Comparison of ENCODE assay signal across 8 mouse cellular contexts in the genomic region with DNA sequence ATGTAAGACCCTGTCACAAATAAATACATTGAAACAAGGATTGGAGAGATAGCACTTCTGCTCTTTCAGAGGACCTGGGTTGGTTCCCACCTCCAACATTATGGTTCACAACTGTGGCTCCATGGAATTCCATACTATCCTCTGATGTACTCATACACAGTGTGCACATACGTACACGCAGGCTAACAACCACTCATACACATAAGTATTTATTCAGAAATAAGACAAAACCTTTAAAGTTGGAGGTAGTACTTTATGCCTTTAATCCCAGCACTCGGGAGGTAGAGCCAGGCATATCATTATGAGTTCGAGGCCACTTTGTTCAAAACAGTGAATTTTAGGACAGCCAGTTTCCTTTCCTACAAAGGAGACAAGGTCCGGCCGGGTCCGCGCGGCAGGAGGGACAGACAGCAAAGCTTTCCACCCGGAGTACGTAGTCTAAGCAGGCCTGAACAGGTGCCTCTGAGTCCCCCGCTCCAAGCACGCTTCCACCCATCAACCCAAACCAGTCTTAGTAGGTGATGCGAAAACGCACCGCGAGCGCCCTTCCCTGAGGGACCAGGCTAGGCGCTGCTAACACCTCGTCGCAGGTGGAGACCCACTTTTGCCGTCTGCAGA. TPM values are rescaled to one million over a fixed set of nuclear protein-coding genes. Genes with fewer than 3 reads are reported as not detected.
DNase-seq lines count a peak whose midpoint lies in the region; ATAC-seq and TF ChIP-seq lines count a peak whose summit lies in the region.

No protein-coding gene starts in this region.

- no peak for TF ChIP-seq EP300 in heart, postnatal 0 days (IDR thresholded peaks at IDR 0.05; ENCODE audit: low read depth)

- no peaks in the 10 kb centered on the region for H3K36me3 ChIP-seq in heart, embryonic 15.5 days
- no peaks in the 10 kb centered on the region for H3K36me3 ChIP-seq in heart, postnatal 0 days (replicated peaks; ENCODE audit: control insufficient read depth, insufficient read depth, low read length)
- H3K36me3 ChIP-seq in midbrain, embryonic 12.5 days = no peaks in the 10 kb centered on the region

- peak overlapping the region; percentile 97 for H3K4me2 ChIP-seq in heart, embryonic 15.5 days
- H3K4me2 ChIP-seq in heart, postnatal 0 days (ENCODE audit: low read depth, low read length) = peak overlapping the region; percentile 95
- peak overlapping the region; percentile 83 for H3K4me2 ChIP-seq in midbrain, embryonic 12.5 days (replicated peaks)

- no peak overlapping the region for H3K9ac ChIP-seq in heart, embryonic 15.5 days
- H3K9ac ChIP-seq in heart, postnatal 0 days (replicated peaks; ENCODE audit: low read depth, low read length) = no peak overlapping the region
- H3K9ac ChIP-seq in midbrain, embryonic 12.5 days (replicated peaks) = no peak overlapping the region; the same call in 1 of the 2 replicates

- no peak overlapping the region for H3K27ac ChIP-seq in heart, embryonic 15.5 days
- no peak overlapping the region for H3K27ac ChIP-seq in bone marrow macrophage, adult 2 months (ENCODE audit: insufficient read depth, low read depth, low read length)
- no peak overlapping the region for H3K27ac ChIP-seq in heart, postnatal 0 days (ENCODE audit: low read depth)
- no peak overlapping the region for H3K27ac ChIP-seq in midbrain, embryonic 12.5 days (replicated peaks)

- intact Hi-C loops in heart, postnatal 14 days (cut with DNase I) = loop anchor here (5.0 kb wide), 1 partner anchor 101 kb away; a partner anchor contains a TSS

- TF ChIP-seq CTCF in bone marrow macrophage, adult 2 months (IDR thresholded peaks at IDR 0.05; ENCODE audit: low read depth, low read length) = no peak
- no peak for TF ChIP-seq CTCF in heart, postnatal 0 days (IDR thresholded peaks at IDR 0.05; ENCODE audit: low read depth)

- DNase-seq in heart, postnatal 14 days = no peak
- DNase-seq in heart, postnatal 0 days (ENCODE audit: low spot score) = no peak
- no peak for DNase-seq in MN1 (ENCODE audit: low spot score)
- no peak for DNase-seq in cerebellum, adult 11-12 months
- DNase-seq in testis, postnatal 14 days (ENCODE audit: low spot score) = no peak

- no peak for TF ChIP-seq POLR2A in bone marrow macrophage, adult 2 months (IDR thresholded peaks at IDR 0.05; ENCODE audit: borderline replicate concordance, low read depth, low read length)

- peaks cover 22% of the 10 kb centered on the region for H3K4me1 ChIP-seq in heart, embryonic 15.5 days (replicated peaks)
- peaks cover 21% of the 10 kb centered on the region for H3K4me1 ChIP-seq in bone marrow macrophage, adult 2 months (ENCODE audit: control insufficient read depth, insufficient read depth, low read length)
- peaks cover 12% of the 10 kb centered on the region; the same call in 1 of the 2 replicates for H3K4me1 ChIP-seq in heart, postnatal 0 days (ENCODE audit: control insufficient read depth, insufficient read depth)
- peaks cover 32% of the 10 kb centered on the region for H3K4me1 ChIP-seq in midbrain, embryonic 12.5 days

- WGBS in heart, embryonic 15.5 days = 8% methylated on average over 22 of the region's 22 CpGs
- 7% methylated on average over 22 of the region's 22 CpGs for WGBS in heart, postnatal 0 days
- 3% methylated on average over 22 of the region's 22 CpGs for WGBS in midbrain, embryonic 12.5 days

- peaks cover 58% of the 10 kb centered on the region for H3K27me3 ChIP-seq in heart, embryonic 15.5 days
- H3K27me3 ChIP-seq in heart, postnatal 0 days (ENCODE audit: control insufficient read depth, insufficient read depth, low read length) = peaks cover 39% of the 10 kb centered on the region
- peaks cover 42% of the 10 kb centered on the region for H3K27me3 ChIP-seq in midbrain, embryonic 12.5 days

- ATAC-seq in heart, embryonic 15.5 days (replicated peaks; ENCODE audit: insufficient number of reproducible peaks, insufficient read depth, low FRiP score, low read depth) = no peak
- ATAC-seq in heart, postnatal 0 days (ENCODE audit: insufficient read depth, low read depth) = no peak
- ATAC-seq in midbrain, embryonic 12.5 days (ENCODE audit: low FRiP score, low read depth) = no peak

- no peaks in the 10 kb centered on the region for H3K9me3 ChIP-seq in heart, embryonic 15.5 days (replicated peaks)
- no peaks in the 10 kb centered on the region for H3K9me3 ChIP-seq in heart, postnatal 0 days (replicated peaks; ENCODE audit: control insufficient read depth, low read length)
- H3K9me3 ChIP-seq in midbrain, embryonic 12.5 days = no peaks in the 10 kb centered on the region

- peak overlapping the region; percentile 76 for H3K4me3 ChIP-seq in heart, embryonic 15.5 days
- peak overlapping the region; percentile 88 for H3K4me3 ChIP-seq in bone marrow macrophage, adult 2 months (ENCODE audit: insufficient read depth, low read length)
- peak overlapping the region; percentile 61 for H3K4me3 ChIP-seq in heart, postnatal 0 days (ENCODE audit: low read depth, low read length)
- peak overlapping the region; percentile 67 for H3K4me3 ChIP-seq in midbrain, embryonic 12.5 days

RNA-seq across cellular contexts. Expression of a gene that starts 37.8 kb away (rescaled TPM):
- 0.63 and 1.9 TPM in 2 replicates for polyA plus RNA-seq in heart, embryonic 15.5 days (2015; fragmentation: Nextera tagmentation; extraction: Ambion mirVana)
- 1 to 10 TPM; 3.6 to 7.8 TPM for total RNA-seq in heart, postnatal 14 days (2021)
- 18.5 and 32.9 TPM in 2 replicates for polyA plus RNA-seq in bone marrow macrophage, adult 2 months (2012; ENCODE audit: insufficient read depth, insufficient read length, missing spikeins)
- 0.50 and 2.1 TPM in 2 replicates for total RNA-seq in heart, postnatal 0 days (2014; rRNA removed; ENCODE audit: low replicate concordance)
- 0.82 and 1.0 TPM in 2 replicates for polyA plus RNA-seq in heart, postnatal 0 days (2015; fragmentation: Nextera tagmentation; extraction: Ambion mirVana)
- 4.2 and 5.6 TPM in 2 replicates for polyA plus RNA-seq in midbrain, embryonic 12.5 days (2016; fragmentation: Nextera tagmentation; extraction: Ambion mirVana)

RNA-seq across cellular contexts. Expression of a gene that starts 41.7 kb away (rescaled TPM):
- polyA plus RNA-seq in heart, embryonic 15.5 days (2015; fragmentation: Nextera tagmentation; extraction: Ambion mirVana) = 13.8 and 36.7 TPM in 2 replicates
- total RNA-seq in heart, postnatal 14 days (2021) = 10 to 100 TPM; 13.0 to 14.4 TPM
- 179 and 198 TPM in 2 replicates for polyA plus RNA-seq in bone marrow macrophage, adult 2 months (2012; ENCODE audit: insufficient read depth, insufficient read length, missing spikeins)
- total RNA-seq in heart, postnatal 0 days (2014; rRNA removed; ENCODE audit: low replicate concordance) = 2.3 and 5.1 TPM in 2 replicates
- polyA plus RNA-seq in heart, postnatal 0 days (2015; fragmentation: Nextera tagmentation; extraction: Ambion mirVana) = 6.3 and 6.6 TPM in 2 replicates
- polyA plus RNA-seq in midbrain, embryonic 12.5 days (2016; fragmentation: Nextera tagmentation; extraction: Ambion mirVana) = 5.1 and 6.9 TPM in 2 replicates
